Mouse (Mus musculus) kidney, postnatal 10 days (tissue): ENCODE data around the gene Ppp2r5e.
A peak's percentile ranks its signal among the peaks of the same experiment; 100 is the strongest.

Experiments used
- DNase-seq: peaks from one replicate; pipeline ENCODE4 v3.0.0; 2021; ENCODE audit warnings: mixed read lengths

The Ppp2r5e gene

DNA sequence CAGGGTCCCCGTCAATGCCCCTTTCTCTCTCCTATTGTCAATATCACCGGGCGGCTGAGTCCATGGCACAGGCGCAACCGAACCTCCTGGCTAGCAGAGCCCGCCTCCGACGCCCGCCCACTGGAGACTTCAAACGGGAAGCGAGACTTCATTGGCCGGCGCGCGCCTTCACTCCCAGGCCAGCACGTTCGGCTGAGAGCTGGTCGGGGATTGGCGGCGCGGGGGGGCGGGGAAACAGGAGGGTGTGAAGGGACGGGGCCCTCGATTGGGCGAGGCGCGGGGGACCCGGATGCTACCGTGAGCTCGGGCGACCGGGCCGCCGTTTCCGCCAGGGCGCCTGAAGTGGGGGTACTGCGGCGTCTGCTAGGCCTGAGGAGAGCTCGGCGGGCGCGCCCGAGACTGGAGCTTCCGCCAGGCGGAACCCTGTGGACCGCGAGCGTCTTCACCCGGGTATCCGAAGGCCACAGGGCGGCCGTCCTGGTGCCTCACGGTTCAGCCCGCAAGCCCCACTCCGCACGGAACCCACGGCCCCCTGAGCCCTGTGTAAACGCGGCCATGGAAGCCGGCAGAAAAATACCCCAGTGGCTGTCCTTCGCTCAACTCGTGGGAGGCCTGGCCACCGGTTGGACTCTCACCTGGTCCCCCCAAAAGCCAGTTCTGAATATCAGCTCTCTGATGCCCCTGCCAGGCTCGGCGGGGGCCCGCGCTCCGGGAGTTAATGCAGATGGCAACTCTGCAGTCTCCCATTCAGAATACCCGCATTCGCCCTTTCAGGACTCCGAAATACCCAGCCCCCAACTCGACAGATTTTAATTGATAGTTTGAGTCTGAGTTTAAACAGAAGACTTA lies at the start of gene Ppp2r5e:
Gene Ppp2r5e, minus strand, starts transcription at position 92 of the 849 bp plus-strand sequence.
- DNase-seq = peak; percentile 100

GRCm38 (mm10) chr12:75645780-75646179 lies 49.7 kb upstream of the Ppp2r5e start:
- no peak for DNase-seq

- DNase-seq = no peak
Measured at GRCm38 (mm10) chr12:75641726-75642125, 45.7 kb upstream of the Ppp2r5e start.

GRCm38 (mm10) chr12:75638345-75638744 lies 42.3 kb upstream of the Ppp2r5e start:
- no peak for DNase-seq

GRCm38 (mm10) chr12:75637103-75637502 lies 41.1 kb upstream of the Ppp2r5e start:
- no peak for DNase-seq

GRCm38 (mm10) chr12:75635771-75636430 lies 39.9 kb upstream of the Ppp2r5e start:
- no peak for DNase-seq

GRCm38 (mm10) chr12:75629618-75630017 lies 33.6 kb upstream of the Ppp2r5e start:
- no peak for DNase-seq

DNA sequence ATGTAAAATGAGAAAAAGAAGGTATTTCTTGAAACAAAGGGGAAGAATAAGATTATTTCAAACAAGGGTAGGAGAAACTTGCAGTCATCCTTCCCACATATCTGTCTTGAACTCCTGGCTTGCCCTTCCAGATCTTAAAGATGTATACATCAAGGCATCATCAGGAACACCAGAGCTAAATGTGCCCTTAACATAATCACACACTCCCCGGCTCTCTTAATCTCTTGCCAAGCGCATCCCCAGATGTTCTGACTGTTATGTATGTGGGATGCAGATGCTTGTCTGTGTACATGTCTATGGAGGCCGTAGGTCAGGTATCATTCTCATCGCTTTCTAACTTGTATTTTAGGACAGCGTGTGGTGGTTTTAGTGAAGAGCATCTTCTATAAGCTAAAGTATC lies 27.2 kb upstream of the Ppp2r5e start:
- DNase-seq = no peak

DNA sequence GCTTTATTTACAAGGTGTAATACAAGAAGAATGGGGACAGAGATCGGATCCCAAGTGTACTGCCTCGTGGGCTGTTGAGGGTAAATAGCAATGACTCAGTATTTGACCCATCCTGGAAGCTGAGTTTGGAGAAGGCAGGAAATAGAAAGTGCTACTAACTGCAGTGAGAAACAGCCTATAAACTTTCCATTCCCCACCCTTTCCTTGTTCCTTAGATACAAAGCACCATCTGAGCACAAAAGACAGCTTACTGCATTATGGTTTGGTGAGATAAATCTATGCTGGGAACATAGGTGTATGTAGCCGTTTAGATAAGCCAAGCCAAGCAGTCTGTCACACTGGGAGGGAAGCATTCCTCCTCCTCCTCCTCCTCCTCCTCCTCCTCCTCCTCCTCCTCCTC lies 26.8 kb upstream of the Ppp2r5e start:
- DNase-seq = no peak

- no peak for DNase-seq
Measured at GRCm38 (mm10) chr12:75616841-75617240, 20.8 kb upstream of the Ppp2r5e start.

DNA sequence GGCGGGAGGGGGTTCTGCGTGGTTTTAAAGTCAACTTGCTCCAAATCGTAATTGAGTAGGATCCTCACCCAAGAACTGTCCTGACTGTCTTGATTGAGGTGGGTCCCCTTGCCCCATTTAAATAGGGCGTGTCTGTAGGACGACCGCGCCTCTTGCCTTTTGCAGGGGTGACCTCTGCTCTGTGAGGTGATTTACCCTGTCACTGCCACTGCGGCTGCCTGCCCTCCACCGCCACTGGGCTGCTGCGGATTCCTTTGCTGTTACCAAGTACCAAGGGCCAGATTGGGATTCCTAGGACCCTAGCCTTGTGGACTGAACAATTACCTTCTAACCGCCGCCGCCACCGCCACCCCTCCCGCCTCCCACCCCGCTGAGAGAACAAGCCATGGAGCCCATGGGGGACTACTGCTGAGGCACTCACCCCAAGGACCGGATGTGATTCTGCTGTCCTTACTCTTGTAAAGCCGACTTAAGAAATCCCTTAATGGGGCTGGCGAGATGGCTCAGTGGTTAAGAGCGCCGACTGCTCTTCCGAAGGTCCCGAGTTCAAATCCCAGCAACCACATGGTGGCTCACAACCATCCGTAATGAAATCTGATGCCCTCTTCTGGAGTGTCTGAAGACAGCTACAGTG lies 20.2 kb upstream of the Ppp2r5e start:
- peak; percentile 44 for DNase-seq

GRCm38 (mm10) chr12:75615556-75615955 lies 19.5 kb upstream of the Ppp2r5e start:
- peak; percentile 34 for DNase-seq

DNA sequence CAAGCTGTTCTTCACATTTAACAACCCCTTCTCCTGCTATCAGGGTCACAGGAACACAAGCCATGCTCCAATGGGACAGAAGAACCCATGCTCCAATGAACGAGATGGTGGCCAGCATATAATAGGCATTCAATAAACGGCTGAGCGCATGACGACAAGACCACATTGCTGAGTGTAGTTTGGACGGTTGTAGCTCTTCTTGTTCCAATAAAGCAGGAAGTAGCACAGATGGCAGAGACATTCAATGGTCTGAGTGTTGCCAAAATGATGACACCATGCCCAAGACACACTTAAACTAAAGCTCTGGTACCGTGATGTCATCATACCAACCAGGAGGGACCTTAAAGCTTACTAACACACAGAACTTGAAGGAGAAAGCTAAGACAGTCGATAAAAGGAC lies 16.7 kb upstream of the Ppp2r5e start:
- no peak for DNase-seq

DNA sequence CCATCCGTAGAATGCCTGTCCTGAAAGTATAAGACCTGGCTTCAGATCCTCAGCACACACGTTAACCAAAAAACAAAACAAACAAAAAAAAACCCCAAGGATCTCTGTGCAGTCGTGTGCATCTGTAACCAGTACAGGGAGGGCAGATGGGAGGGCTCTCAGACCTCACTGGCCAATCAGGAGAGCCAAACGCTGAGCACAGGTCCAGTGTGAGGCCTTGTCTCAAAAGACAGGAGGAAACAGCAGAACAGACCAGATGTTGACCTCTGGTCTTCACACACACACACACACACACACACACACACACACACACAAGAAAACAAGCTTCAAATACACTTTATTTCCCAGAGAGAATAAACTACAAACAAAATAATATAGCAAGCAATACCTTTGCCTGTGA lies 3.4 kb upstream of the Ppp2r5e start:
- peak; percentile 60 for DNase-seq

- DNase-seq = no peak
Measured at GRCm38 (mm10) chr12:75598988-75599387, 2.9 kb upstream of the Ppp2r5e start.

- DNase-seq = no peak
Measured at GRCm38 (mm10) chr12:75597707-75598106, 1.7 kb upstream of the Ppp2r5e start.

DNA sequence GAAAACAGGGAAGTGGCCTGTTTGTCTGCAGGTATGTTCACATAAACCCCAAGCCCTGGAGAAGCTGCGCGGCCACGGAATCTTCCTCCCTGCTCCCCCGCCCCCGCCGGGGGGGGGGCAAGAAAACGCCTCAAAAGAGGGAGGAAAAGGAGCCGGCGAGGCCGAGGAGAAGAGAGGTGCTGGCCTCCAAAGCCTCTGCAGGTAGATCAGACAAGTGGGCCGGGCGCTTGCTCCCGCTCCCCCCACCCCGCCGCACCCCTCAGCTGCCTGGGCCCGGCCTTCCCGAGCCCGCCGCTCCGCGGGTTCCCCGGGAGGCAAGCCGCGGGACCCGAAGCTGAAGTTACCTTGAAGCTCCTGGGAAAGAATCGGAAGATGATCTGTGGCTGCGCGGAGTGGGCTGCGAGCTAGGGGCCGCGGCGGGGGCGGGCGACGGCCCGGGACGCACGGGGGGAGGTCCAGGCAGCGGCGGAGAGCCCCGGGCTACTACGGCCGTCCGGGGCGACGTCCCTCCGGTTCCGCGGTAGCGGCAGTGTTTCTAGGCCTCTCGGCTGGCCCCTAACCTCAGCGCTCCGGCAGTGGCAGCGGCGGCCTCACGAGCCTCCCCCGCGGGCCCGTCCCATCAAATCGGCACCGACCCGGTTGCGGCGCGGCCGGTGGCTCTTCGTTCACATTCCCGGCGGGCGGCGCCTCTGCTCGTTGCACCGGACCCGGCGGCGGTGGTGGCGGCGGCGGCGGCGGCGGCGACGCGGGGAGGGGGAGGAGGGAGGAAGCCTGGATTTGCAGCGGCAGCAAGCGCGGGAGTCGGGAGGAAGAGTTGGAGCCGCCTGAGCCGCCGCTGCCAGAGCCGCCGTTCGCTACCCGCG lies 523 bp downstream of the Ppp2r5e start:
- DNase-seq = peak; percentile 56

DNA sequence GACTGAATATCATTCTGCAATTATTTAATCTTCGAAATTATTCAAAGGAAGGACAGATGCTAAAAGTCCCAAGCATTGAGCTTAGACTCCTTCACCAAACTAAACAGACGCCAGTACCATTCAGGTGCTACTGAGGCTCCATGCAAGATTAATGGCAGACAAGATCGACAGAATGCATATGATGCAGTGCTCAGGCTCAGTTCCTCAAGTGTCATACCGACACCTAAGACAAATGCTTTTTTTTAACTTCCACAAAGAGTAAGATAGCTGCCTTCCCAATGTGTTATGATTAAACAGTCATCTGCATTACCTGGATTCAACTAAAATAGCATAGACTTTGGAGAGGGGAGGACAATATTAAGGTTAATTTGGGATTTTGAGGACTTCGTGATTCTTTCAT lies 1.6 kb downstream of the Ppp2r5e start:
- no peak for DNase-seq

DNA sequence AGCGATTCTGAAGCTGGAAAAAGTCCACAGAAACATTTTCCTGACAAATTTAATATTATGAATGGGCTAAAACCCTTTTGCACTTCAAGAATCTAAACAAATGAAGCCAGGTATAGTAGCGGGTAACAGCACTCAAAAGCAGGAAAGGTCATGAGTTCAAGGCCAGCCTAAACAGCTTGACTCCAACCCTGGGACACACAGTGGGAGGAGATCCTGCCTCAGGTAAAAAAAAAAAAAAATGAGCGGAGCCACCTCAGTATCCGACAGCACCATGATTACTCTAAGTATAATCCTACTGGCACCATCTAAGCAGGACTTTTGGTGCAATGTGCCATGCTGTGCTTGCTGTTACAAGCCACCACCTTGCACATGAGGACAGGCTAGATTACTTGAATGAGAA lies 2.2 kb downstream of the Ppp2r5e start:
- DNase-seq = no peak

- no peak for DNase-seq
Measured at GRCm38 (mm10) chr12:75587501-75587900, 8.5 kb downstream of the Ppp2r5e start.

GRCm38 (mm10) chr12:75583776-75584175 lies 12.3 kb downstream of the Ppp2r5e start:
- DNase-seq = no peak

GRCm38 (mm10) chr12:75579076-75579475 lies 17.0 kb downstream of the Ppp2r5e start:
- DNase-seq = no peak

DNA sequence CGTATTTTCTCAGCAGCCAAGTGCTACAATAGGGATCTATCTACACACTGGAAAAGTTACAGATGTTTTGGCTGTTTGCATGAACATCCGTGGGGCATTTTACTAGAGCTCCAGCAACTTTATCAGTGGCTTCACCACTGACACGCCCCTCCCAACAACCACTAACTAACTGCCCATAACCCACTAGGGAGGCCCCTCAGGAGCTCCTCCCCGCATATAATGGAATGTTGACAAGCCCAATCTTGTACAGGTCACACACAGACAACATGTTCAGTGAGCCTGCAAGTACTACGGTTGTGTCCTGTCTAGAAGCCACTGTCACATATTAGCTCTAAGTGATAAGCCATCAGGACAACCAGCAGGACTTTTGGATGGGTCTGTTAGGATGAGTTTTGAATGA lies 18.8 kb downstream of the Ppp2r5e start:
- no peak for DNase-seq
